Mouse (Mus musculus): ENCODE measurements at regions not wholly inside any gene's neighbourhood (a gene's known extent, or its start where the extent isn't known, plus 50 kb on each side); places are given as distances from the start of the nearest gene placed in this dataset.

DNA sequence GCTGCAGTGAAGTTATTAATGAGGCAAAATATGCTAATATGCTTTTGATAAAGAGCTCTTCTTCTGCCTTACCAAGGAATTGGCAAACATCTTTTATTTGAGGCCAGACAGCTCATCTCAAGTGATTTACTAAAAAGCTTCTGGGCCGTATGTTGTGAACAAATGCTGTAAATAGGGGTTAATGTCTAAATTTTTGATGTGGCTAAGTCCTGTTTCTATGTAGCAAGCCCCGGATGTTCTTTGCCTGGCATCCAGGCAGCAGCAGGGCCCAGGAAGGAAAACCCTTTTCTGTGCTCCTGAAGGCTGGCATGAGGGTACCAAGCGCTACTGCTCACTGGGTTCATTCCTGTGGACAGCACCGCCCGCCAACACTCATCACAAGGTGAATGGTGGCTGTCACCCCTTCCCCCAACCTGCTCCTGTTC, 50.9 kb upstream of the Pcdh8 start:
- TF ChIP-seq CEBPB (IDR thresholded peaks at IDR 0.05; ENCODE audit: insufficient read depth, poor library complexity, severe bottlenecking) (no peak), POLR2A (IDR thresholded peaks at IDR 0.05; ENCODE audit: insufficient read length, low read depth) (no peak), POLR2AphosphoS2 (IDR thresholded peaks at IDR 0.05; ENCODE audit: insufficient read length, low read depth) (no peak), E2F4 (IDR thresholded peaks at IDR 0.05; ENCODE audit: insufficient read depth) (no peak)
